Mouse (Mus musculus) midbrain, embryonic 11.5 days (tissue): ENCODE measurements around the gene Plcb1. TPM values are rescaled to one million over a fixed set of nuclear protein-coding genes. Genes with fewer than 3 reads are reported as not detected.

Source experiments
- ATAC-seq: fragments of 200-750 bp; cut with Nextera tagmentation; 2 replicates; pipeline ENCODE4 v1.8.0; 2017; ENCODE audit warnings: moderate TSS enrichment, moderate library complexity; ENCODE audit not compliant: low FRiP score
- DNase-seq: peaks from one replicate; pipeline ENCODE4 v3.0.0; 2015; ENCODE audit warnings: low spot score; ENCODE audit errors: missing footprints
- H3K27ac ChIP-seq: fragments of 300-500 bp; sonication (generic); 2 replicates; pipeline ENCODE4 v1.5.1; 2014; ENCODE audit warnings: low read depth, low read length
- H3K27me3 ChIP-seq: fragments of 300-500 bp; sonication (generic); 2 replicates; pipeline ENCODE4 v1.6.1; 2014; ENCODE audit warnings: mild to moderate bottlenecking, low read length, moderate library complexity, mixed read lengths; ENCODE audit not compliant: control insufficient read depth, insufficient read depth
- H3K36me3 ChIP-seq: fragments of 300-500 bp; sonication (generic); 2 replicates; pipeline ENCODE4 v1.6.1; 2014; ENCODE audit warnings: mild to moderate bottlenecking, low read length, moderate library complexity, mixed read lengths; ENCODE audit not compliant: control insufficient read depth, insufficient read depth
- H3K4me1 ChIP-seq: fragments of 300-500 bp; sonication (generic); 2 replicates; pipeline ENCODE4 v1.6.1; 2014; ENCODE audit warnings: low read length; ENCODE audit not compliant: control insufficient read depth, insufficient read depth
- H3K4me2 ChIP-seq: fragments of 300-500 bp; sonication (generic); 2 replicates; pipeline ENCODE4 v1.6.1; 2014; ENCODE audit warnings: mild to moderate bottlenecking, moderate library complexity
- H3K4me3 ChIP-seq: fragments of 300-500 bp; sonication (generic); 2 replicates; pipeline ENCODE4 v1.5.1; 2014; ENCODE audit warnings: low read depth, low read length
- H3K9ac ChIP-seq: fragments of 300-500 bp; sonication (generic); 2 replicates; pipeline ENCODE4 v1.6.1; 2014; ENCODE audit warnings: low read length
- H3K9me3 ChIP-seq: fragments of 300-500 bp; sonication (generic); 2 replicates; pipeline ENCODE4 v1.6.1; 2016; ENCODE audit warnings: low read length; ENCODE audit not compliant: control insufficient read depth
- WGBS: fragments of 180-500 bp; shearing (Covaris S2); extraction: QIAGEN DNeasy Blood & Tissue Kit; methylation state at CpG from one replicate; pipeline ENCODE4 v1.1.7; 2014; 5-methylcytosine and 5-hydroxymethylcytosine counted together
- polyA plus RNA-seq: library from polyadenylated mRNA; unstranded; fragments of >200 nt; fragmentation: Nextera tagmentation; extraction: Ambion mirVana; gene quantifications from 2 replicates; pipeline ENCODE4 v1.2.1, GENCODE M21; 2014

Gene Plcb1
- polyA plus RNA-seq, 1 experiment from 2014 or later: 6.1 TPM

- 78% methylated on average over 2 of the region's 2 CpGs for WGBS
- no peak for DNase-seq
- Histone ChIP-seq H3K9me3 (no peaks in the 10 kb centered on the region), H3K4me3 (no peak overlapping the region), H3K27ac (no peak overlapping the region), H3K4me1 (no peaks in the 10 kb centered on the region), H3K27me3 (no peaks in the 10 kb centered on the region), H3K4me2 (no peak overlapping the region), H3K9ac (no peak overlapping the region), H3K36me3 (no peaks in the 10 kb centered on the region)
- no peak for ATAC-seq
These were observed 711.4 kb downstream of the Plcb1 start for GRCm38 (mm10) chr2:135497251-135497650.

GRCm38 (mm10) chr2:135500872-135501271 is 715.0 kb downstream of the Plcb1 start:
- Histone ChIP-seq H3K36me3 (no peaks in the 10 kb centered on the region), H3K27ac (no peak overlapping the region), H3K4me1 (no peaks in the 10 kb centered on the region), H3K4me2 (no peak overlapping the region), H3K4me3 (no peak overlapping the region), H3K9ac (no peak overlapping the region), H3K9me3 (no peaks in the 10 kb centered on the region), H3K27me3 (no peaks in the 10 kb centered on the region)
- DNase-seq (no peak), ATAC-seq (no peak)
- 82% methylated on average over 2 of the region's 2 CpGs for WGBS

- Histone ChIP-seq H3K36me3 (no peaks in the 10 kb centered on the region), H3K27ac (no peak overlapping the region), H3K4me3 (no peak overlapping the region), H3K9me3 (no peaks in the 10 kb centered on the region), H3K4me2 (no peak overlapping the region), H3K9ac (no peak overlapping the region), H3K4me1 (no peaks in the 10 kb centered on the region), H3K27me3 (no peaks in the 10 kb centered on the region)
- no peak for DNase-seq
- ATAC-seq: no peak
- WGBS: 91% methylated on average over 4 of the region's 4 CpGs
These were observed 717.6 kb downstream of the Plcb1 start for GRCm38 (mm10) chr2:135503328-135503997.

- ATAC-seq: no peak
- H3K27ac ChIP-seq: no peak overlapping the region
These were observed 718.1 kb downstream of the Plcb1 start for GRCm38 (mm10) chr2:135503998-135504354.

GRCm38 (mm10) chr2:135507111-135507510 is 721.2 kb downstream of the Plcb1 start:
- H3K27ac ChIP-seq: no peak overlapping the region
- H3K4me3 ChIP-seq: no peak overlapping the region
- no peaks in the 10 kb centered on the region for H3K4me1 ChIP-seq
- H3K9ac ChIP-seq: no peak overlapping the region
- H3K9me3 ChIP-seq: no peaks in the 10 kb centered on the region
- WGBS: 83% methylated on average over 1 of the region's 1 CpGs
- DNase-seq (no peak), ATAC-seq (no peak)
- H3K36me3 ChIP-seq: no peaks in the 10 kb centered on the region
- no peaks in the 10 kb centered on the region for H3K27me3 ChIP-seq
- no peak overlapping the region for H3K4me2 ChIP-seq

More at GRCm38 (mm10) chr2:135503998-135504354, 718.1 kb downstream of the Plcb1 start:
- DNase-seq: no peak
- H3K4me2 ChIP-seq: no peak overlapping the region
- H3K9me3 ChIP-seq: no peaks in the 10 kb centered on the region
- H3K9ac ChIP-seq: no peak overlapping the region
- no peaks in the 10 kb centered on the region for H3K36me3 ChIP-seq
- no peaks in the 10 kb centered on the region for H3K4me1 ChIP-seq
- H3K4me3 ChIP-seq: no peak overlapping the region
- no peaks in the 10 kb centered on the region for H3K27me3 ChIP-seq

GRCm38 (mm10) chr2:135518956-135519355 is 733.1 kb downstream of the Plcb1 start:
- ATAC-seq: no peak
- Histone ChIP-seq H3K27ac (no peak overlapping the region), H3K9ac (no peak overlapping the region), H3K4me1 (no peaks in the 10 kb centered on the region), H3K36me3 (no peaks in the 10 kb centered on the region), H3K4me3 (no peak overlapping the region), H3K4me2 (no peak overlapping the region), H3K27me3 (no peaks in the 10 kb centered on the region), H3K9me3 (no peaks in the 10 kb centered on the region)
- WGBS: 59% methylated on average over 2 of the region's 2 CpGs
- no peak for DNase-seq

Other genes with a start within 250 kb of the Plcb1 start
- gene Hao1, start 231.7 kb upstream of the Plcb1 start, polyA plus RNA-seq: not detected in 2 replicates
- gene Tmx4, start 141.9 kb upstream of the Plcb1 start, polyA plus RNA-seq: 48.9 and 56.3 TPM in 2 replicates